Mouse (Mus musculus): ENCODE measurements around the gene Scgb1b11. TPM values are rescaled to one million over a fixed set of nuclear protein-coding genes. Genes with fewer than 3 reads are reported as not detected.
"Not testable (repeated sequence)": the region's sequence is repeated elsewhere in the genome, so short reads cannot be mapped to it uniquely, and the experiment has no call there.

Scgb1b11 gene
- total RNA-seq (2017), result not detected in 2 replicates

DNA sequence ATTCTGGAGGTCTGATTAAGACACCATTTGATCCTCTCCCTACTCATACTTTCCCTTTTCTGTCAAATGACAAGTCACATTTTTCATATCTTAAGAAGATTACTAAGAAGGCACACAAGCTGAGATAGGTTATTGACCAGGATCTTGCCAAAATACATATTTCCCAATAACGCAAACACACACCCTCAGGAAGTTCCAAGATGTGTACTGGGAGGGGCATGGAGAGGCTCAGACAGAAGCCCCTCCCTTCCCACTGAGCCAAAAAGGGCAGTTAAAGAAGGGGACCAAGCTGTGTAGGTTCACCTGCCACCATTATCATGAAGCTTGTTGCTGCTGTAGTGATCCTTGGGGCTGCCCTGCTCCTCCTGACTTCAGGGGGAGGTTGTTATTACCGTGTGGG, at the start of gene Scgb1b11:
TSS of gene Scgb1b11 (plus strand) at position 301 of the 400 bp plus-strand sequence.
- ATAC-seq (replicated peaks; ENCODE audit: low read depth, poor library complexity, severe bottlenecking), result not testable (repeated sequence)

DNA sequence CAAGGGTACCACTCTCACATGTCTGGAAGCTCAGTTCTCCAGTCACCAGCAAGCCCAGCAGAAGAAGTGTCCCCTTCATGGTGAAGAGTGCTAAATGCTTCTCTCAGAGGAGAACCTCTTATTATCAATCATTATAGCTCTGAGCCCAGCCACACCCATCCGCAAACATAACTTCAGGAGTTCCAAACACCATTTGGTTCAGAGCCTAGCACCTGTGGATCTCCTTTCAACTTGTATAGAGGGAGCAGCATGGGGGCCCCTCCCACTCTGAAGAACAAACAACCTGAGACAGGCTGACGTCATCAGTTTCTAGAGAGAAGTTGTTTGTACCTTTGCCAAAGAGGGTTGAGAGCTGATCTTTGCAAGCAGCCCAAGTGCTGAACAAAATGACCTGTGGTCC, 11.6 kb upstream of the Scgb1b11 start, which contains the start of gene Scgb2b11:
TSS of gene Scgb2b11 (minus strand) at position 101 of the 400 bp plus-strand sequence.
- not testable (repeated sequence) for ATAC-seq (replicated peaks; ENCODE audit: low read depth, poor library complexity, severe bottlenecking)

Other genes starting within 250 kb of the Scgb1b11 start
- not detected in 2 replicates for gene Scgb1b10, start 122.0 kb upstream of the Scgb1b11 start, total RNA-seq (2017)
- not detected in 2 replicates for gene Scgb2b11, start 11.7 kb upstream of the Scgb1b11 start, total RNA-seq (2017)
- gene Scgb2b12, start 104.4 kb downstream of the Scgb1b11 start, total RNA-seq (2017), result not detected in 2 replicates
- gene Scgb1b12, start 111.3 kb downstream of the Scgb1b11 start, total RNA-seq (2017), result not detected in 2 replicates
- gene Scgb1b29, start 218.7 kb downstream of the Scgb1b11 start, total RNA-seq (2017), result not detected in 2 replicates